Mouse (Mus musculus) C2C12 (cell line): ENCODE measurements around the gene Plxnd1.

Source experiments
- CTCF ChIP-seq: IDR thresholded peaks from one replicate; pipeline ENCODE4 v1.5.1; 2011; ENCODE audit not compliant: control insufficient read depth, insufficient read depth, insufficient read length
- MYOG ChIP-seq: IDR thresholded peaks from one replicate; pipeline ENCODE4 v1.6.1; 2011; ENCODE audit not compliant: control insufficient read depth, insufficient read length; ENCODE audit errors: extremely low read depth
- USF1 ChIP-seq: IDR thresholded peaks from one replicate; pipeline ENCODE4 v1.6.1; 2011; ENCODE audit warnings: low read depth, mild to moderate bottlenecking, control low read depth, moderate library complexity

DNA sequence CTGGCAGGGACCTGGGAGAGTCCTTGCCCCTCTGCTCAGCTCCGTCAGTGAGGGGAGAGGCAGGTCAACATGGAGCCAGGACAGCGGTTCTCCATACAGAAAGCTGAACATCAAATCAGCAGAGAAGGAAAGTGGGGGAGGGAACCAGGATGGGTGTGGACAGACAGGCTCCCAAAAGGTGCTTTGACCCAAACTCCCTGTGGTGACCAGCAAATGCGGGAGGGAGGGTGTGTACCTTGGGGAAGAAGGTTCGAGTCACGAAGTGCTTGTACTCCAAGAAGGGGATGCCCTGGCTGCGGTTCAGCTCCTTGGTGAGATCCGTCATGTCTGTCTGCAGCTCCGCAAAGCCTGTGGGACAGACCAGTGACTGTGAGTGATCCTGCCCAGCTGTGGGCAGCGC is 31.1 kb downstream of the Plxnd1 start:
- no peak for TF ChIP-seq MYOG
- TF ChIP-seq CTCF, result no peak
- TF ChIP-seq USF1, result no peak
